Mouse (Mus musculus) liver, embryonic 12.5 days (tissue): ENCODE data around the gene Zbed4. TPM values are rescaled to one million over a fixed set of nuclear protein-coding genes. Genes with fewer than 3 reads are reported as not detected.

Source experiments
- ATAC-seq: fragments of 200-750 bp; cut with Nextera tagmentation; 2 replicates; pipeline ENCODE4 v1.8.0; 2017; ENCODE audit warnings: moderate number of reproducible peaks, mild to moderate bottlenecking, moderate library complexity
- H3K27ac ChIP-seq: fragments of 300-500 bp; sonication (generic); 2 replicates; pipeline ENCODE4 v1.5.1; 2016; ENCODE audit warnings: mild to moderate bottlenecking
- H3K27me3 ChIP-seq: fragments of 300-500 bp; sonication (generic); replicated peaks from 2 replicates; pipeline ENCODE4 v1.6.1; 2016; ENCODE audit warnings: mild to moderate bottlenecking, moderate library complexity
- H3K36me3 ChIP-seq: fragments of 300-500 bp; sonication (generic); 2 replicates; pipeline ENCODE4 v1.6.1; 2016; ENCODE audit warnings: mild to moderate bottlenecking, moderate library complexity
- H3K4me1 ChIP-seq: fragments of 300-500 bp; sonication (generic); 2 replicates; pipeline ENCODE4 v1.6.1; 2016
- H3K4me2 ChIP-seq: fragments of 300-500 bp; sonication (generic); 2 replicates; pipeline ENCODE4 v1.6.1; 2016; ENCODE audit warnings: mild to moderate bottlenecking, moderate library complexity
- H3K4me3 ChIP-seq: fragments of 300-500 bp; sonication (generic); 2 replicates; pipeline ENCODE4 v1.5.1; 2016; ENCODE audit warnings: mild to moderate bottlenecking, moderate library complexity
- H3K9ac ChIP-seq: fragments of 300-500 bp; sonication (generic); 2 replicates; pipeline ENCODE4 v1.6.1; 2016; ENCODE audit warnings: mild to moderate bottlenecking, moderate library complexity
- H3K9me3 ChIP-seq: fragments of 300-500 bp; sonication (generic); replicated peaks from 2 replicates; pipeline ENCODE4 v1.6.1; 2016; ENCODE audit warnings: mild to moderate bottlenecking, moderate library complexity
- WGBS: fragments of 180-500 bp; shearing (Covaris S2); methylation state at CpG from one replicate; pipeline ENCODE4 v1.1.7; 2016; ENCODE audit not compliant: insufficient replicate concordance; 5-methylcytosine and 5-hydroxymethylcytosine counted together
- polyA plus RNA-seq: library from polyadenylated mRNA; unstranded; fragments of >200 nt; fragmentation: Nextera tagmentation; extraction: Ambion mirVana; gene quantifications from 2 replicates; pipeline ENCODE4 v1.2.1, GENCODE M21; 2016

Gene Zbed4
- polyA plus RNA-seq, 1 experiment from 2014 or later, result 16.5 TPM

- Histone ChIP-seq H3K4me3 (no peak overlapping the region), H3K36me3 (peaks cover 56% of the 10 kb centered on the region), H3K4me2 (no peak overlapping the region), H3K9me3 (no peaks in the 10 kb centered on the region), H3K27me3 (no peaks in the 10 kb centered on the region), H3K4me1 (peaks cover 18% of the 10 kb centered on the region), H3K27ac (no peak overlapping the region), H3K9ac (no peak overlapping the region)
- ATAC-seq, result no peak
- 60% methylated on average over 6 of the region's 6 CpGs for WGBS
These were observed 63.8 kb downstream of the Zbed4 start for GRCm38 (mm10) chr15:88815196-88815700.

- Histone ChIP-seq H3K4me3 (peak within 1 kb of the TSS; percentile 89), H3K9me3 (no peaks in the 10 kb centered on the region), H3K36me3 (peaks cover 58% of the 10 kb centered on the region), H3K9ac (peak within 1 kb of the TSS; percentile 93), H3K27me3 (no peaks in the 10 kb centered on the region), H3K4me1 (peaks cover 27% of the 10 kb centered on the region), H3K27ac (peak within 1 kb of the TSS; percentile 80), H3K4me2 (peak within 1 kb of the TSS; percentile 97)
- ATAC-seq, result peak; percentile 99
- 2% methylated on average over 87 of the region's 88 CpGs for WGBS
These were observed 67.8 kb downstream of the Zbed4 start, which contains the start of the genes Alg12 and Creld2 for GRCm38 (mm10) chr15:88819026-88819905. TSS of gene Alg12 (minus strand) at chr15:88819318. TSS of gene Creld2 (plus strand) at chr15:88819646.

GRCm38 (mm10) chr15:88819906-88820303 is 68.4 kb downstream of the Zbed4 start:
- 1% methylated on average over 23 of the region's 23 CpGs for WGBS
- ATAC-seq, result no peak

GRCm38 (mm10) chr15:88821403-88821802 is 69.9 kb downstream of the Zbed4 start:
- ATAC-seq, result no peak
- 76% methylated on average over 7 of the region's 7 CpGs for WGBS
- no peak overlapping the region for H3K27ac ChIP-seq
- H3K9ac ChIP-seq, result no peak overlapping the region
- peaks cover 27% of the 10 kb centered on the region for H3K4me1 ChIP-seq
- no peak overlapping the region for H3K4me2 ChIP-seq
- H3K27me3 ChIP-seq, result no peaks in the 10 kb centered on the region
- H3K36me3 ChIP-seq, result peaks cover 58% of the 10 kb centered on the region
- no peaks in the 10 kb centered on the region for H3K9me3 ChIP-seq
- H3K4me3 ChIP-seq, result no peak overlapping the region

More at GRCm38 (mm10) chr15:88819906-88820303, 68.4 kb downstream of the Zbed4 start:
- Histone ChIP-seq H3K4me1 (peaks cover 27% of the 10 kb centered on the region), H3K9ac (peak overlapping the region; percentile 93), H3K4me2 (peak overlapping the region; percentile 97), H3K4me3 (peak overlapping the region; percentile 89), H3K9me3 (no peaks in the 10 kb centered on the region), H3K36me3 (peaks cover 58% of the 10 kb centered on the region), H3K27me3 (no peaks in the 10 kb centered on the region), H3K27ac (peak overlapping the region; percentile 70)

- Histone ChIP-seq H3K27ac (no peak overlapping the region), H3K9me3 (no peaks in the 10 kb centered on the region), H3K27me3 (no peaks in the 10 kb centered on the region), H3K9ac (no peak overlapping the region), H3K4me2 (no peak overlapping the region), H3K4me1 (peaks cover 26% of the 10 kb centered on the region), H3K4me3 (no peak overlapping the region), H3K36me3 (peaks cover 62% of the 10 kb centered on the region)
- no peak for ATAC-seq
- 85% methylated on average over 7 of the region's 7 CpGs for WGBS
These were observed 71.1 kb downstream of the Zbed4 start for GRCm38 (mm10) chr15:88822513-88822912.

GRCm38 (mm10) chr15:88823376-88823775 is 71.9 kb downstream of the Zbed4 start:
- WGBS, result 80% methylated on average over 5 of the region's 5 CpGs
- ATAC-seq, result no peak
- H3K27me3 ChIP-seq, result no peaks in the 10 kb centered on the region
- H3K9ac ChIP-seq, result no peak overlapping the region
- H3K4me3 ChIP-seq, result no peak overlapping the region
- no peak overlapping the region for H3K27ac ChIP-seq
- peaks cover 61% of the 10 kb centered on the region for H3K36me3 ChIP-seq
- H3K9me3 ChIP-seq, result no peaks in the 10 kb centered on the region
- no peak overlapping the region for H3K4me2 ChIP-seq
- H3K4me1 ChIP-seq, result peaks cover 22% of the 10 kb centered on the region

- 82% methylated on average over 6 of the region's 6 CpGs for WGBS
- H3K27ac ChIP-seq, result no peak overlapping the region
- no peak overlapping the region for H3K4me3 ChIP-seq
- peaks cover 10% of the 10 kb centered on the region; the same call in 1 of the 2 replicates for H3K4me1 ChIP-seq
- H3K36me3 ChIP-seq, result peaks cover 46% of the 10 kb centered on the region
- H3K9ac ChIP-seq, result no peak overlapping the region
- no peaks in the 10 kb centered on the region for H3K9me3 ChIP-seq
- H3K4me2 ChIP-seq, result no peak overlapping the region
- no peaks in the 10 kb centered on the region for H3K27me3 ChIP-seq
- ATAC-seq, result no peak
These were observed 76.0 kb downstream of the Zbed4 start for GRCm38 (mm10) chr15:88827466-88827865.

- 26% methylated on average over 9 of the region's 9 CpGs for WGBS
- peaks cover 10% of the 10 kb centered on the region; the same call in 1 of the 2 replicates for H3K4me1 ChIP-seq
These were observed 76.7 kb downstream of the Zbed4 start for GRCm38 (mm10) chr15:88827991-88828799.

GRCm38 (mm10) chr15:88828800-88829705 is 77.6 kb downstream of the Zbed4 start:
- Histone ChIP-seq H3K9me3 (no peaks in the 10 kb centered on the region), H3K27ac (no peak overlapping the region)
- WGBS, result 46% methylated on average over 16 of the region's 17 CpGs

More at GRCm38 (mm10) chr15:88827991-88828799, 76.7 kb downstream of the Zbed4 start:
- Histone ChIP-seq H3K4me2 (no peak overlapping the region), H3K27ac (no peak overlapping the region), H3K4me3 (no peak overlapping the region), H3K27me3 (no peaks in the 10 kb centered on the region), H3K9ac (no peak overlapping the region), H3K9me3 (no peaks in the 10 kb centered on the region), H3K36me3 (peaks cover 39% of the 10 kb centered on the region)
- ATAC-seq, result peak; percentile 41

GRCm38 (mm10) chr15:88829791-88830440 is 78.5 kb downstream of the Zbed4 start:
- ATAC-seq, result no peak
- no peak overlapping the region for H3K4me3 ChIP-seq
- peaks cover 10% of the 10 kb centered on the region; the same call in 1 of the 2 replicates for H3K4me1 ChIP-seq
- no peak overlapping the region for H3K9ac ChIP-seq
- H3K9me3 ChIP-seq, result no peaks in the 10 kb centered on the region
- H3K27ac ChIP-seq, result no peak overlapping the region
- H3K27me3 ChIP-seq, result 0 out of 2 replicates have a peak, but pooled peaks cover 5% of the 10 kb centered on the region
- 56% methylated on average over 6 of the region's 6 CpGs for WGBS
- H3K4me2 ChIP-seq, result no peak overlapping the region
- peaks cover 21% of the 10 kb centered on the region for H3K36me3 ChIP-seq

More at GRCm38 (mm10) chr15:88828800-88829705, 77.6 kb downstream of the Zbed4 start:
- peaks cover 10% of the 10 kb centered on the region; the same call in 1 of the 2 replicates for H3K4me1 ChIP-seq
- no peak overlapping the region for H3K9ac ChIP-seq
- no peak overlapping the region for H3K4me2 ChIP-seq
- peak; percentile 77 for ATAC-seq
- H3K4me3 ChIP-seq, result no peak overlapping the region
- peaks cover 30% of the 10 kb centered on the region for H3K36me3 ChIP-seq
- no peaks in the 10 kb centered on the region for H3K27me3 ChIP-seq
